Mouse (Mus musculus): Measurements from ENCODE around the gene Bach1.

DNA sequence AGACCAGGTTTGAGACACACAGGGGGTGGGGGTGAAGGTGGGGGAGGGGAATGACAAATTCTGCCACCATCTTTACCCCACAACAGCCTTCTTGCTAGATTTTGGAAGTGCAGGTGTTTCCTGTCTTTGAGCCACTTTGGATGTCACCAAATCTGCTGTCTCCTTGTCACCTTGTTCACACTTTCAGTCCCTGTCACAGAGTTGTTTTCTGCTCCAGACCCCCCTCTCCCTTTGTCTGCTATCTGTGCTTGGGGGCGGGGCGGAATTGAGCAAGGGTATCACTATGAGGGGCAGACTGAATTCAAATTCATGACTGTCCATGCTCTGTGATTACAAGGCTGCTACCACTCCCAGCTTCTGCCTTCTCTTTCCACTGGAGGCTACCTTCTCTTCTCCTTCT is 6.2 kb upstream of the Bach1 start:
- TF ChIP-seq CTCF (IDR thresholded peaks at IDR 0.05; ENCODE audit: borderline replicate concordance, insufficient read depth, low read length) (no peak), POLR2A (IDR thresholded peaks at IDR 0.05; ENCODE audit: low read depth, low read length) (no peak)
